Mouse (Mus musculus): Measurements from ENCODE around the gene D630039A03Rik.
"Not testable (repeated sequence)": the region's sequence is repeated elsewhere in the genome, so short reads cannot be mapped to it uniquely, and the experiment has no call there.

D630039A03Rik gene

DNA sequence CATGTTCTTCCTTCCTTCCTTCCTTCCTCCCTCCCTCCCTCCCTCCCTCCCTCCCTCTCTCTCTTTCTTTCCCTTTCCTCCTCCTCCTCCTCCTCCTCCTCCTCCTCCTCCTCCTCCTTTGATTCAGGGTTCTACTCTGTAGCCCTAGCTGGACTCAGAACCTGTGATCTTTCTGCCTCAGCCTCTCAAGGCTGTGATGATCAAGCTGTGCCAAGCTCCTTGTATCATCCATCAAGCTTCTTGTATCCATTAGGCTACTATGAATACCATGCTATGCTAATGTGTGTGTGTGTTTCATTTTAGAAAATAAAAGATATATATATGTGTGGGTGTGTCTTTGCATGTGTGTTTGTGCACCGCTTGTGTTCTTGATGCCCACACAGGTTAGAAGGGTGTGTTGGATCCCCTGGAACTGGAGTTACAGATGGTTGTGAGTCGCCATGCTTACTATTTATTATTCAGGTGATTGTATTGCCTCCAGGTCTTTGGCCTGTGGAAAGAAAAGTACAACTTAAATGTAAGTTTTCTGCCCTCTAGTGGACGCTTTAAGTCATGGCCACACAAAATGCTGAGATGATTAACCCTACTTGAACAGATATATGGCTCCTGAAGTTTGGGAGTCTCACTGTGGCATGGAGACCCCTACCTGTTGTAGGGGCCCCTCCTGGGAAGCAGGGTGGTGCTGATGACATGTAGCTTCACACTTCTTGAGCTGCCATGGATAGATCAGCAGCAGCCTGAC is 11.5 kb upstream of the D630039A03Rik start:
- no peak for DNase-seq (ENCODE audit: low spot score)

DNA sequence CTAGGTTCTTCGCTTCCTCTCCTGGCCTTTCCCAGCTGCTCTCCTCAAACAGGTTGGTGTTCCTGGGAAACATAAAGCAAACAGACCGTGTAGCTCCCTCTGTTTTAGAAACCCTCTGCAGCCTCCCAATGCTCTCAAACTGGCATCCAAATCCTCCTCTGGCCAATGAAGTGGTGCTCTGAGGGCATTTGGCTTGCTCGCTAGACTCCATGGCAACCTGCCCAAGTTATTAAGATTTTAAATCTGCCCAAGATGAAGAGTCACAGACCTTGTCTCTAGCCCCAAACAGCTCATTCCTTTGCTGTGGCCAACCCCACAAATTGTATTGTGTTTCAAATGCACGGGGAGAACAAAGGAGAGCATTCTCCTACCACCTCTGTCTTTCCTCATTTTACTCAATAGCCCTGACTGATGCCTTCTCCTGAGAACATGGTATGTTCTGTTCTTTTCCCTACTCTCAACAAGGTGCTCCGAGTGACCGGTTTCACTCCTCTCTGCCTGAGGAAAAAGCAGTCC is 8.5 kb upstream of the D630039A03Rik start:
- no peak for DNase-seq (ENCODE audit: low spot score)

DNA sequence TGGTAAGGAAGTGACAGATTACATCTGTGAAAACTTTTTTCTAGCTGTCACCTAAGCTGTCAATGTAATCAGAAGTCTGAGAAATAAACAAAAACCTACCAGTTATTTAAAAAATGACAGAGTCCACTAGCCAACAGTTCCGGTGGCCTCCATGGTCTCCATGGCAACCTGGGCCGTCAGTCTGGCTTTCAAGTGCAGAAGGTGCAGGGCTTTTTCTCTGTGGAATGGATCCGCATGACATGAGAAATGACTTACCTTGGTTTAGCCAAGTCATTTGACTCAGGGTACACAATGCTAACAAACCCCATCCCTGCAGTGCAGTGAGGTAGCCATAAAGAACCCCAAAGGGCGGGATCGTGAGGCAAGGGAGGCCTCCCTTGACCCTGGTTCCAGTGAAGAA is 6.1 kb upstream of the D630039A03Rik start:
- DNase-seq (ENCODE audit: low spot score): no peak

DNA sequence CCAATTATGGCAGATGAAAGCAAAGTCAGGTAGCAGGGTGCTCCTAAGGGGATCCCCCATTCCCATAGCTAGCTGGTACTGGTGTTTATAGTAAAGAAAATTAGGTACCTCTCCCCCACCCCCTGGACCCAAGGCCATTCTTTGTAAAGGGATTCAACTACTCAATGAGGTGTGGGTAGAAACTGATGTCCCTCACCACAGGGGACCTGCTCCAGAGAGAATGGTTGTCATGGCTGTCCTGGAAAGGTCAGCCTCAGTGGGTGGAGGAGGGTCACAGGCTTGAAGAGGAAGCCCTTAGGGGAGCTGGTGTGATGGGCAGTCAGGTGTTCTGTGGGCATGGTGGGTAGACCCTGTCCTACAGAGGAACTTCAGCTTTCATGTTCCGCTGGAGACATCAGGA is 4.4 kb upstream of the D630039A03Rik start:
- DNase-seq (ENCODE audit: low spot score): no peak

DNA sequence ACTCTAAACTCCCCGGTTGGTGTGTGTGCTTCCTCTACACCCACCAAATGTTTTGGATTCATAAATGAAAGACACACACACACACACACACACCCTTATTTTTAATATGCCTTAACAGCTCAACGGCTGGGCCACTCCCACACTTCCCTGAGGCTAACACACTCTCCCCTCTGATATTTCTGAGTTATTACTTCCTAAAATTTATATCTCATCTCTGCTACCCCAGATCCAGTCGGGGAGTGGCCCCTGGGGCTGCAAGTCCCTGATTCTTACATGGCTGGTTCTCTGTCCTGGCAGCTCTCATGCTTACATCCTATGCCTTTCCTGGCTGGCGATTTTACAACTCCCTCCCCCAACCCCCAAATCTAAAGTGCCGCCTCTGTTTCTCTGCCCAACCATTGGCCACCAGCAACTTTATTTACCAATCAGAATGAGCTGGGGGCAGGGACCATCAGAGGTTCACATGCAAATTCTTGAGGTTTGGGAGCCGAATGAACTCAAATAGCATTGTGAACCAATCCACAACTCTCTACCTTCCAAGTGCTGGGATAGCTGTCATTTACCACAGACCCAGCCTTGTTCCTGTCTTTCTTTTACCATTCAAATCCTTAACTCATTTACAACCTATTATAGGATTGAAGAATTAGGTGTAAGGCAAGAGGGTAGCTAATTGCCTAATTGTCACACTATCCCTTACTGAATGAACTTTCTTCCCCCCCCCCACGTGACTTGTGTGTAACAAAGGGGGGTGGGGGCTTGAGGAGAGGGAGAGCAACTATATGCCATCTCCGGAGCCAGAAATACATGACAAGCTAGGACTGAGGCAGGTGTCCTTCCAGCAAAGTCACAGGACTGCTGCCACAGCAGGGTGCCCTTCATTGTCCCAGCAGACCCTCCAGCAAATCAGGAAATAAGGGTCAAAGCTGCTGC is 3.7 kb upstream of the D630039A03Rik start:
- DNase-seq (ENCODE audit: low spot score): no peak

DNA sequence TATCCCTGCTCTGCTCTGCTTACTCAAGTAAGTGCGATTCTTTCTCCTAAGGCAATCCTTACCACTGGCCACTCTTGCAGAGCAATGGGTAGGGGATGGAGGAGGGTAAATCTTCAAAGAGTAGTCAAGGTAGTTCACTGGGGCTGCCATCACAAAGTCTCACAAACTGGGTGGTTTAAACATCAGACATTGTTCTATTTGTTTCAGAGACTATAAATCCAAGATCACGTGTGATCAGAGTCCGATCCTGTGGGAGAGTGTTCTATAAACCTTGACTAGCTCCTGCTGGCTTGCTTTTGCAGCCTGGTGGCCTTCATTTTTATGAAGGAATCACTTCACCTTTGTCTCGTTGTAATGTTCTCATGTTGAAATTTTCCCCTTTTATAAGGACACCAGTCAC is 614 bp upstream of the D630039A03Rik start:
- no peak for DNase-seq (ENCODE audit: low spot score)

DNA sequence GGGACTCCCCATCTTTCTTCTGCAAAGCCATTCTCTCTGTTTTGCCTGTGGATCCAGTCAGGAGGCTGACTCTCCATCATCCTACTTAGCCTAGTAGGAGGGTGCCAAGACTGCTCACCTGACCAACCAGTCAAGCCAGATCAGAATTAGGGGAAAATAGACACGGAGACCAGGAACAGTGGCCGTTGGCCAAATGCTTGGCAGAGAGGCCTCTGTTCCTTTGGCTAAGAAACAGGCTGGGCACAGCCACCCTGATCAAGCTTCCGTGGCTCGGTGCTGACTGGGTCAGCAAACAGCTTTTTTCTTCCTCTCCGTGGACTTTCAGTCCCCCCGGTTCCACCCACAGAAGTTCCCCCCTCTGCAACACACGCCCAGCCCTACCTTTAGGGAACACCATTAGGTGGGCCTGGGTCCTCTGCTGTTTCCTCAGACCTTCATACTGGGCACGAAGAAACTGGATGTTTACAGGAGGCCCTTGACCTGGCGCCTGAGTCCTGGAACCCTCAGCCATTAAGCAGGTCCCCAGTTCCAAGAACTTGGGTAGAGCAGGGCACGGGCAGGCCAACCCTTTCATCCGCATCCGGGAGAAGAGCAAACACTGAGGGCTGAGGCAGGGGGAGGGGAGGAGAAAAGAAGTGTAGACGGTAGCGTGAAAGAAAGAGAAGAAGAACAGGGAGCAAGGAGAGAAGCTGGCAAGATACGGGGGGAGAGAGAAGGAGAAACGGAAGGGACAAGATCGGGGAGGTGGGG is 706 bp downstream of the D630039A03Rik start:
- DNase-seq (ENCODE audit: low spot score): no peak

DNA sequence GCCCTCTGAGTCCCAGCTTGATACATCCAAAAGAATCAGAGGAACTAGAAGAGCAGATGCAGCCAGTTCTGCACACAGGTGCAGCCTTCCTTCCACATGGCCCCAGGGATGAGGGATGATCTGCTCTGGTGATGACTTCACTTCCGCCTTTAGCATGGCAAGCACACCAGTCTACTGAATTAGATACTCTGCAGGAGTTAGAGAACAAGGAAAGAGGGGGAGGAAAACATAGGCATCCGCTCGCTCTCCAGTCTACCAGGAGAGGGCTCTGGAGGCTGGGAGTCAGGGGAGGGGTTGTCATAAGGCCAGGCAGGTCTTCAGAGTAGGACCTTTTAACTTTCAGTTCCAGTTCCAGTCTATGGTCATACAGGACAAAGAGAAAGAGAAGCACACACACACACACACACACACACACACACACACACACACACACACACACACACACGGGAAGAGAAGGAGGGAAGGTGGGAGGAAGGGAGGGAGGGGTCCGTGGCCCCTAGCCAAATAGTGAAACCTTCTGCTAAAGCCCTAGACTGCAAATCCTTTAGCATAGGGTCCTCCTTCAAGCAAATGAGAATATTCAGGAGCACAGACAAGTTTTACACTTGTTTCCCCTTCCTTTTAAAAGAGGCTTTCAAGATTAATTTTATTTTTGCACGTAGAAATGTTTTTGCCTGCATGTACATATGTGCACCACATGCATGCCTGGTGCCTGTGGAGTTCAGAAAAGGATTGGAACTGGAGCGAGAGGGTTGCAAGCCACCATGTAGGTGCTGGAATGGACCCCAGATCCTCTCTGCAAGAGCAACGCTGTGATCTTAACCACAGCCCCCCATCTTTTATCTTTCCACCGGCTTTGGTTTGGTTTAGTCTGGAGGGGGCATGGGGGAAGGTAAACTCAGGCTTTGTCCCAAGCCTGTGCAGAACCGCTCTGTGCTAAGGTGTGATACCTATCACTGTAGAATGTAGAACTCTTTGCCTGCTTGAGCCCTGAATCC is 1.6 kb downstream of the D630039A03Rik start:
- DNase-seq (ENCODE audit: low spot score): no peak

DNA sequence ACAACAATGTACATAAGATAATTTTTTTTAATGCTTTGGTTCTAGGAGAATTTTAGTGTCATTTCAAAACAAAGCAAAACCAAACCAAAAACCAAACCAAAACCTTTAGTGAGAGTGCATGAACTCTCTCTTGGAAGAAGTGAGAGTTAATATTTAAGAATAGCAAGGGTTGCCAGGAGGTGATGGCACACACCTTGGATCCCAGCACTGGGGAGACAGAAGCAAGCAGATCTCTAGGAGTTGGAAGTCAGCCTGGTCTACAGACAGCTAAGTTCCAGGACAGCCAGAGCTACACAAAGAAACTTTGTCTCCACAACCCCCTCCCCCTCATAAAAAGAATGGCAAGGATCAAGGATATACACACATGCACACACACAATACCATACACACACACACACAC is 3.1 kb downstream of the D630039A03Rik start:
- DNase-seq (ENCODE audit: low spot score): no peak

DNA sequence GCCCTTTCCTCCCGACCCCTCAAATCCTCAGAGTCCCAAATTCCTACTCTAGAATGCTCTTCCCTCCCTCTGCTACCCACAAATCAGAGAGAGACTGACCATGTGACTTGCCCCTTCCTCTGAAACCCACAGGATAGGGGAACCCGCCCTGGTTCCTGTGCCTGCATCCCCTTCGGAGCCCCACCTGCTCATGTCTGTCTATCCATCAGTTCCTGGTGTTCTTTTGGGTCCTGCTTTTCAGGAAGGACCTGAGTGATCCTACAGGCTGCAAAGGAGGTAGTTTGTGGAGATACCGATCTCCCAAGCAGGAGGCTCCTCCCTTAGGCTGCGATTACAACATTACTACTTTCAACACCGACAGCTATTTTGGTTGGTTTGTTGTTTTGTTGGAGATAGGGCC is 7.2 kb downstream of the D630039A03Rik start:
- no peak for DNase-seq (ENCODE audit: low spot score)

DNA sequence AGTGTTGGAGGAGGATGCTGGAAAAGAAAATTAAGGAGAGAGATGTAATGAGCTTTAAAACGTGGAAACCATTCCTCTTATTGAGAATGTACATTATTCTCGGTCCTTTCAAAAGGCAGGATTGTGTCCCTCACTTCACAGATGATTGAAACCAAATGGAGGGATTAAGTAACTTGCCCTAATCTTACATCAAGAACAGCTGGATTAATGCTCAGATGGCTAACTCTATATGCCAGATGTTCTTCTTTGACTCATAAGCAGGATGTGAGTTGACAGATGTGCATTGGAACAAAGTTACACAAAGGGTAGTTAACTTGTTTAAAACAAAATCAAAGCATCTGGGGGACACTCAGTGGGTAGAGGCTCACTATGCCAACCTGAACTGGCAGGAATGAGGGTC is 9.4 kb downstream of the D630039A03Rik start:
- no peak for DNase-seq (ENCODE audit: low spot score)

DNA sequence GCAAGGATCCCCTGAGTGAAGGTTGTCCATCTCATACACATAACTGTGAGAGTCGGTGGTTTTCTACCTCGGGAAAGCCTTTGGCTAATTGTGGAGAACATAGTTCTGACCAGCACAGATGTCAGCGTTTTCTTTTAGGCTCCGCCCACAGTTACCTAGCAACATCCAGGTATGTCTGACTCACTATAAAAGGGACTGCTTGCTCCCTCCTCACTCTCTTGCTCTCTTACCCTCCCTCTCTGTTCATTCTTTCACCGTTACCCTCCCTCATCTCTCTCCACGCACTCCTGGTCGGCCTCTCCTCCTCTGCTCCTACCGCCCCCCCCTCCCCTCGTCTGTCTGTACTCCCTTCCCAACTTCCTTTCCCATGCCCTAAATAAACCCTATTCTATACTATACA is 11.5 kb downstream of the D630039A03Rik start:
- no peak for DNase-seq (ENCODE audit: low spot score)

DNA sequence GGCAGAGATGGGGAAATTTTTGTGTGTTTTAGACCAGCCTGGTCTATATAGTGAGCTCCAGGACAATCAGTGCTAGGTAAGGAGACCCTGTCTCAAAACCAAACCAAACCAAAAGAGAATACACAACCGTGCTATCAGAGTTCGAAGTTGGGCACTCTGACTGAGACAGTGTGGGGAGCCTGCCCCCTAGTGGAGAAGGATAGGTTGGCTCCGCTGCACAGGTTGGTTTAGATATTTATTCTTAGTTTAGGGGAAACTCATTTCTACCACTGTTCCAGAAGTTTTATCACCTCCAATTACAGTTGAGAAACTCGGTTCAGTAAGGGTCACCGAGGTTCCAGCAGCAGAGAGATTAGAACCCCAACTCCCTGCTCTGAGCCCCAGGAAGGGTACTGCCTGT is 11.9 kb downstream of the D630039A03Rik start:
- DNase-seq (ENCODE audit: low spot score): no peak

DNA sequence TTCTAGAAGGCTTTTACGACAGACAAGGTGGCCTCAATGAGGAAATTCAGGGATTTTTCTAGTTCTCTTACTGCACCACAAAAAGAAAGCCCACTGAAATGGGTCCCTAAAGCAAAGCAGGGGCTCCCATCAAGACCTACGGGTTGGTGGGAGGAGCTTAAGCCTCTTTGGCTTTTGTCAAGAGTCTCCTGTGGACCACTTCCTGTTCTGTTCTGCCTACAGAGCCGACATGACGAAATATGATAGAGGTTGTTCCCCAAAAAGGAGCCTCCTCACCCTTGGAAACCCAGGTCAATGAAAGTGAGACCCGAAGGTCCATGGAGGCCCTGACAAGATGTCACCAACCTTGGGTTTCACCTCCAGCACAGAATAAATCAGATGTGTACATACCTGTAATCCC is 13.5 kb downstream of the D630039A03Rik start:
- no peak for DNase-seq (ENCODE audit: low spot score)

DNA sequence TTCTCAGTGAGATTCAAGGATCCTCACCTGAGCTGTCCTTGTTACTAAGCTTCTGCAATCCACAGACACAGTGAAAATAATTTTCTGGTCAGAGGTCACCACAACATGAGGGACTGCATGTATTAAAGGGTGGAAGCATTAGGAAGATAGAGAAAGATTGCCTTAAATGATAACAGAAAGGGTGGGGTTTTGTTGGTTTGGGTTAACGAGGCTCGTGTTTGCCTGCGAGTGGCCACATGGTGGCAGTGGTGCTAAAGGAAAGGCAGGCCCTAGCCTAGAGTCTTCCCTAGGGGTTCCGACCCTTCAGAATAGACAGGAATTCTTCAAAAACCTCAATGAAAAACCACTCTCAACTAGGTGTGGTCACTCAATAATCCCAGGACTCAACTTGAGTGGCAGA is 14.9 kb downstream of the D630039A03Rik start:
- no peak for DNase-seq (ENCODE audit: low spot score)

DNA sequence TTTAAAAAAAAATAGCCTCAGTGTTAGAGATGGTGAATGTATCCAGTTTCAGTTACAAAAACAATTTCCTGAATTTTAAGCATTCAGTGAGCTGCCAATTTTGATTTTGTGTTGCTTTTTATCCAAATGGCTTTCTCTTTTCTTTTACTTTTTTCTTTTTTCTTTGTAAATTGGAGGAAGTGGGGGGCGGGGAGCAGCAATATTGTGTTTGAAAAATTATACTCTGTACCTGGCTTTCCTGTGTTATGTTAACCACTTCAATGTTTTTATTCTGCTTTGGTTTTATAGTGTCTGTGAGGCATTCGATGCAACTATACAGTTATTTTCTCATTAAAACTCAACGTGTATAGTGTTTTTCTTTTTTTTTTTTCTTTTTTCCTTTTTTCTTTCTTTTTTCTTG is 19.5 kb downstream of the D630039A03Rik start:
- DNase-seq (ENCODE audit: low spot score): no peak

DNA sequence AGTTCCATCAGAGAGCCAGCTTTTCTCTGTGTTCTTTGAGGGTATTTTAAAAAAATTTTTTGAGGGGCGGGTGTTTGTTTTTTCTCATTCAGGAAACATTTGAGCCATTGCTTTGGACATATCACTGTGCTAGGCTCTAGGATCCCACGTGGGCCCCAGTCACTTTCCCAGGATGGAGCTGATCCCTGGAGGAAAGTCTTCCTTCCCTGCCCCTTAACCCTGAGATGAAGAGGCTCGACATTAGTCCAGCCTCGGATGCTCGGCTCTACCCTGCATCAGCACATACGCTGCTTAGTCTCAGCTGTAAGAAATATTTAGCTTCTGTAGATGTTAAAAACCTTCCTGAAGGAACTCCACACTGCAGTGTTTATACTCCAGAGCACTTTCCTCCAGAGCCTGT is 20.2 kb downstream of the D630039A03Rik start:
- DNase-seq (ENCODE audit: low spot score): no peak

DNA sequence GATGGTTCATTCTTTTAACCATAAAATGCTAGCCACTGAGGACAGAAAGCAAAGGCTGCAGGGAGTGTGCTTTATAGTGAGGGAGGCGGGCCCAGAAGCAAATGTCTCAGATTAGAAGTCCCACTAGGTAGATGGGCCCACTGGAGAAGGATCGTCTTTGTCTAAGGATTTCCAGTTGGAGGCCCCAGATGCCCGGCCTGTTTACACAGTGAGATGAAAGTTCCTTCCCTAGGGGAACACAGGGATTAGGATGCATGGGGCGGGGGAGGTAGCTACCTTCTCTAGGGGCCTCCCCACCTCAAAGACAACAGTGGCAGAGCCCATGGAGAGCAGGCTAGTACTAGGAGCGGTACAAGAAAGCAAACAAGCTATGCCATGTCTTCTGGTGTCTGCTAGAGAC is 21.0 kb downstream of the D630039A03Rik start:
- no peak for DNase-seq (ENCODE audit: low spot score)

DNA sequence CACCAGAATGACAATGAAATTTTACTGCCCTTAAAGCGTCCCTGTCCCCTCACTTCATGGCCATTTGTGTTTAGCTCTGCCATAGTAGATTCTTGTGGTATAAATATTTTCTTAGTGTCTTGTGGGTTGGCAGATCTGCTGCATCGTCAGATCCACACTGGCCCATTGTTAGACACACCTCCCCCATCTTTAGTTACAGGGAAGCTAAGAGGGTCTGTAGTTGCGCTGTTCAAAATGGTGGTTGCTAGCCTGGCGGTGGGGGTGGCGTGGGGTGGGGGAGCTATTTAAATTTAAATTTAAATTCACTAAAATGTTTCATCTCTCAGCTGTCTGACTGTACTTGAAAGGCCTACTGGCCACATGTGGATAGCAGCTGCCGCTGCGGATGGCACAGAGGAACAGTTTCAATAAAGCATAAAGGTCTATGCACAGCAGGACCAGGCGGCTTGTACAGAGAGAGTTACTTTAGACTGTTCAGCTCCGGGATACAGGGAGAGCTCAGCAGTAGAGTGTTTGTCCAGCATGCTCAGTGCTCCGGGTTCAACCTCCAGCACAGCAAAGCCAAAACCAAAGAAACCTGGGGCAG is 24.0 kb downstream of the D630039A03Rik start:
- no peak for DNase-seq (ENCODE audit: low spot score)

DNA sequence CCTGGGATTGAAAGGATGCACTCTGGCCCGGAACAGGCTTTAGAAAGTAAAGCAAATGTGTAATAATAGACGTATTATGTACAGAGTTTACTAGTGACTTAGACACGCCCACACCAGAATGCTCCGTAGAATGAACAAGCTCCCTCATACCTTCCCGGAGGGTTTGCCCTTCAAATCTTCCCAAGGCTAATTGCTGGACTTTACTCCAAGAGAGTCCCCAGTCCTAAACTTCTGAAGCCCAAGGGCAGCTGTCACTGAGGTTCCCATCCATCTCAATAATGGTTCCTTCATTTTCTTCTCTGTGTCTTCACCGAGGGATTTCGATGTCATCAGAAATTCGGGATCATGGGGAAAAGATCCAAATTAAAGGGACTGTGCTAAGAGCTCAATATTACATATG is 26.3 kb downstream of the D630039A03Rik start:
- DNase-seq (ENCODE audit: low spot score): no peak

DNA sequence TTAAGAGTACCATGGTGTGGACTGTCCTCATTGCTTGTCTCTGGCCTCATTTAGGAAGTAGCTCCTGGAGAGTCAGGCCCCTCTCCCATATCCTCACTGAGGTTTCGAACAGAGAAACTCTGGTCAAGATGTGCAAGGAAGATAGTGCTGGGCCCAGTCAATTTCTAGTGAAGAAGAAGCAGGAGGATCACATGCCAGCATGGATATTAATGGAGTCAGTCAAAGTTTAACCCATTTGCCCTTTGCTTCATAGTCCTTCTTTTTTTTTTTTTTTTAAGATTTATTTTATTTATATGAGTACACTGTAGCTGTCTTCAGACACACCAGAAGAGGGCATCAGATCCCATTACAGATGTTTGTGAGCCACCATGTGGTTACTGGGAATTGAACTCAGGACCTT is 27.1 kb downstream of the D630039A03Rik start:
- DNase-seq (ENCODE audit: low spot score): not testable (repeated sequence)
